Mouse (Mus musculus) kidney, adult 2 months (tissue): Measurements from ENCODE around the gene Selenom.

Experiments used
- CTCF ChIP-seq: fragments of 200-500 bp; conservative IDR thresholded peaks from 2 replicates; pipeline ENCODE4 v1.5.1; 2011; ENCODE audit warnings: low read depth, mild to moderate bottlenecking, control low read depth, low read length, moderate library complexity, mixed read lengths; ENCODE audit not compliant: insufficient read depth, insufficient read length
- POLR2A ChIP-seq: fragments of 200-500 bp; IDR thresholded peaks from one replicate; pipeline ENCODE4 v1.6.1; 2011; ENCODE audit warnings: low read depth, low read length, control low read depth

DNA sequence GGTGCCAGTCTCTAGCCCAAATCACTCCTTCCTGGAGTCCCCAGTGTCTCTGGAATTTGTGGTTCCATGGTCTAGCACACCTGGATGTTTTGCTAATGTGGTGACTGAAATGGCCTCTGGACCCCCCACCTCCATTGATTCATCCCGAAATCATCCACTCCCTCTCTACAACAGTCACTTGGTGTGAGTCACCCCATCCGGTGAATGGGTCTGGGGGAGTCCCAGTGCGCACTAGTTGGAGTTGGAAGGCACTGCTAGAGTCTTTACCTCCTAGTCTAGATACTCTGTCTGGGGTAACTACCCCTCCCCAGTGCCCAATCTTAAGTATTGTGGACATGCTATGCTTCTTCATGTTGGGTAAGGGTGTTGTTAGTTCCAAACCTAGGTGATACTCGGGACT is 23.9 kb downstream of the Selenom start:
- no peak for TF ChIP-seq POLR2A
- no peak for TF ChIP-seq CTCF
